In the genomic region with DNA sequence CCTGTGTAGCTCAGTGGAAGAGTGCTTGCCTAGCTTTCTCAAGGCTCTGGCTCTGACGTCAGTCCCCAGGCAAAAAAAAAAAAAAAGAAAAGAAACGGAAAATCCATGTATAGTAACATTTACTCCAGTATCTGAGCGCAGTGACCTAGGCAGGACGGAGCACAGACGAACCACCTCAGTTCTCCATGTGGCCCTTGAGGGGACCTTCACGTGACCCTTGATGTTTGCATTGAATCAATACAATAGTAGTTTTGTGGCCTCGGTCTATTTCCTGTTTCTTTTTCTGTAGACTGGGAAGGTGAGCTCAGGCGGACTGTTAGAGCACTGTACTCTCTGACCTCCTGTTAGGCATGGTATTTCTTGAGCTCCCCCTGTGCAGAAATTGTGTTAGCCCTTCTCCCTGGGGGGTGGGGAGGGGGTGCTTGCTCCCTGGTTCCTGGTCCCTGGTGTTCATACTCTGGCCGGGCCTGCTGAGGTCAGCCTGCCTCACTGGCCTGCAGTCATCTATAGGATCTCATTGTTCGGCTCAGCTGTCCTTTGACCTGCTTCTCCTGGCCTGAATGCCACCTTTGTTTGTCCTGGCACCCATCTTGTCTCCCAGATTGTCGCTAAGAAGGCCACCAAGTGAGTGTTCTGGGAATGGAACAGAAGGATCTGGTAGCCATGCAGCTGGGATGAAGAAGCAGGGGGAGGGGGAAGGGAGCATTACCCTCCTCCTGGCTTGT, we compare ENCODE assay signal across 13 mouse cellular contexts. TPM values are rescaled to one million over a fixed set of nuclear protein-coding genes. Genes with fewer than 3 reads are reported as not detected.
DNase-seq lines count a peak whose midpoint lies in the region; ATAC-seq and TF ChIP-seq lines count a peak whose summit lies in the region.
"Had no signal": no experiment of that assay in that cellular context is flagged by ENCODE, and none has a peak within 500 bp of the region (broad histone marks: within the 10 kb centered on the region; RNA-seq: fewer than 3 reads in every experiment).

No protein-coding gene starts in this region.

- intact Hi-C loops in left cerebral cortex, adult 2 months (cut with DNase I) = loop anchor here (5.0 to 10.0 kb wide), 6 partner anchors 174 to 976 kb away; no protein-coding TSS in a partner anchor

- H3K9ac ChIP-seq in hindbrain, embryonic 14.5 days = no peak overlapping the region
- no peak overlapping the region for H3K9ac ChIP-seq in intestine, embryonic 16.5 days (ENCODE audit: low read depth, low read length)
- H3K9ac ChIP-seq: limb, embryonic 15.5 days had no signal

- TF ChIP-seq CTCF in left cerebral cortex, adult 2 months (IDR thresholded peaks at IDR 0.05) = no peak

- peak; percentile 62 for DNase-seq in hindbrain, embryonic 10.5 days (ENCODE audit: low spot score)
- DNase-seq in hindbrain, embryonic 14.5 days (ENCODE audit: low spot score) = no peak
- DNase-seq in CD4-positive helper T cell, adult 2 months (ENCODE audit: low read depth, low spot score) = peak; percentile 76
- DNase-seq in brain, adult 2 months (ENCODE audit: low read depth, low spot score) = peak; percentile 56
- DNase-seq in cerebellum, postnatal 36 days = no peak
- DNase-seq in layer of hippocampus, postnatal 25 days (ENCODE audit: extremely low spot score in 1 of 2, low spot score in 1 of 2) = no peak
- DNase-seq in left cerebral cortex, adult 2 months (ENCODE audit: extremely low spot score in 1 of 2, low spot score in 2 of 2) = no peak
- DNase-seq: kidney, postnatal 10 days; right cerebral cortex, postnatal 14 days; thymus, adult 18-20 months had no signal

- H3K36me3 ChIP-seq in hindbrain, embryonic 10.5 days = peaks cover 14% of the 10 kb centered on the region; the same call in 1 of the 2 replicates
- H3K36me3 ChIP-seq in hindbrain, embryonic 14.5 days (replicated peaks; ENCODE audit: control insufficient read depth, insufficient read depth) = peaks cover 15% of the 10 kb centered on the region; the same call in 1 of the 2 replicates
- no peaks in the 10 kb centered on the region for H3K36me3 ChIP-seq in intestine, embryonic 16.5 days (ENCODE audit: control insufficient read depth, insufficient read depth, low read length)

- peaks cover 14% of the 10 kb centered on the region for H3K4me1 ChIP-seq in hindbrain, embryonic 10.5 days (replicated peaks)
- H3K4me1 ChIP-seq in hindbrain, embryonic 14.5 days (replicated peaks; ENCODE audit: control insufficient read depth, insufficient read depth, low read length) = no peaks in the 10 kb centered on the region; the same call in 1 of the 2 replicates
- H3K4me1 ChIP-seq in intestine, embryonic 16.5 days (ENCODE audit: control insufficient read depth, insufficient read depth, low read length) = no peaks in the 10 kb centered on the region
- H3K4me1 ChIP-seq: limb, embryonic 15.5 days had no signal

- no peak overlapping the region for H3K4me3 ChIP-seq in hindbrain, embryonic 10.5 days
- H3K4me3 ChIP-seq in hindbrain, embryonic 14.5 days (replicated peaks; ENCODE audit: low read length) = no peak overlapping the region
- H3K4me3 ChIP-seq in intestine, embryonic 16.5 days (ENCODE audit: low read length) = no peak overlapping the region
- no peak overlapping the region for H3K4me3 ChIP-seq in left cerebral cortex, adult 2 months
- H3K4me3 ChIP-seq: limb, embryonic 15.5 days had no signal

- no peak overlapping the region for H3K4me2 ChIP-seq in hindbrain, embryonic 14.5 days (replicated peaks)
- no peak overlapping the region for H3K4me2 ChIP-seq in intestine, embryonic 16.5 days (ENCODE audit: low read depth, low read length)
- H3K4me2 ChIP-seq: heart, embryonic 11.5 days; limb, embryonic 15.5 days had no signal

- no peaks in the 10 kb centered on the region for H3K9me3 ChIP-seq in hindbrain, embryonic 10.5 days
- no peaks in the 10 kb centered on the region for H3K9me3 ChIP-seq in hindbrain, embryonic 14.5 days (ENCODE audit: control insufficient read depth, low read length)
- H3K9me3 ChIP-seq in intestine, embryonic 16.5 days (ENCODE audit: control insufficient read depth, low read length) = no peaks in the 10 kb centered on the region
- H3K9me3 ChIP-seq: limb, embryonic 15.5 days had no signal

- 32% methylated on average over 11 of the region's 11 CpGs for WGBS in hindbrain, embryonic 10.5 days
- WGBS in hindbrain, embryonic 14.5 days = 41% methylated on average over 11 of the region's 11 CpGs
- WGBS in intestine, embryonic 16.5 days = 50% methylated on average over 11 of the region's 11 CpGs

- H3K27me3 ChIP-seq in hindbrain, embryonic 10.5 days (ENCODE audit: insufficient read depth, poor library complexity, severe bottlenecking) = no peaks in the 10 kb centered on the region
- H3K27me3 ChIP-seq in hindbrain, embryonic 14.5 days (ENCODE audit: control insufficient read depth, insufficient read depth, low read length) = no peaks in the 10 kb centered on the region
- H3K27me3 ChIP-seq in intestine, embryonic 16.5 days (replicated peaks; ENCODE audit: control insufficient read depth, insufficient read depth, low read length) = no peaks in the 10 kb centered on the region
- H3K27me3 ChIP-seq: limb, embryonic 15.5 days had no signal

- peak overlapping the region; percentile 77 for H3K27ac ChIP-seq in hindbrain, embryonic 10.5 days
- H3K27ac ChIP-seq in hindbrain, embryonic 14.5 days = no peak overlapping the region
- H3K27ac ChIP-seq in intestine, embryonic 16.5 days (ENCODE audit: low read length) = no peak overlapping the region
- no peak overlapping the region for H3K27ac ChIP-seq in left cerebral cortex, adult 2 months
- H3K27ac ChIP-seq: limb, embryonic 15.5 days had no signal

- no peak for ATAC-seq in hindbrain, embryonic 14.5 days (ENCODE audit: low FRiP score)
- peak; percentile 76 for ATAC-seq in intestine, embryonic 16.5 days

RNA-seq across cellular contexts. Expression of a gene that starts 48.1 kb away (rescaled TPM):
- 19.1 and 20.4 TPM in 2 replicates for polyA plus RNA-seq in hindbrain, embryonic 10.5 days (2016; fragmentation: Nextera tagmentation; extraction: Ambion mirVana)
- 31.3 and 33.9 TPM in 2 replicates for polyA plus RNA-seq in hindbrain, embryonic 14.5 days (2014; fragmentation: Nextera tagmentation; extraction: Ambion mirVana)
- 19.0 and 19.3 TPM in 2 replicates for polyA plus RNA-seq in intestine, embryonic 16.5 days (2015; fragmentation: Nextera tagmentation; extraction: Ambion mirVana)
- 10 to 100 TPM; 34.5 to 35.2 TPM for total RNA-seq in layer of hippocampus, postnatal 25 days (2021)
- 10 to 100 TPM; 32.7 to 35.0 TPM for total RNA-seq in left cerebral cortex, adult 2 months (2021)

Comparison
In these comparisons a context has a peak if more than half of its experiments do, and no peak if none do; other contexts are left out.
1. DNase-seq: peak in hindbrain, embryonic 10.5 days (single experiment), CD4-positive helper T cell, adult 2 months (single experiment) and brain, adult 2 months (single experiment); none in hindbrain, embryonic 14.5 days (single experiment), cerebellum, postnatal 36 days (0 of 2), layer of hippocampus, postnatal 25 days (0 of 2) and left cerebral cortex, adult 2 months (0 of 2).